Mouse (Mus musculus) small intestine, adult 2 months (tissue): ENCODE results near the gene Tmprss13. TPM values are rescaled to one million over a fixed set of nuclear protein-coding genes. Genes with fewer than 3 reads are reported as not detected.

ENCODE experiments used
- H3K27ac ChIP-seq: fragments of 200-500 bp; 2 replicates; pipeline ENCODE4 v1.5.1; 2012; ENCODE audit warnings: low read depth, low read length, control low read depth, inconsistent platforms; ENCODE audit not compliant: insufficient read depth
- H3K27me3 ChIP-seq: fragments of 200-500 bp; 2 replicates; pipeline ENCODE4 v1.6.1; 2012; ENCODE audit warnings: mild to moderate bottlenecking, moderate library complexity, low read length, inconsistent platforms; ENCODE audit not compliant: control insufficient read depth, insufficient read depth
- H3K36me3 ChIP-seq: fragments of 200-500 bp; 2 replicates; pipeline ENCODE4 v1.6.1; 2012; ENCODE audit warnings: mild to moderate bottlenecking, low read length, control low read depth, inconsistent platforms; ENCODE audit not compliant: control insufficient read depth, insufficient read depth
- H3K4me1 ChIP-seq: fragments of 200-500 bp; 2 replicates; pipeline ENCODE4 v1.6.1; 2012; ENCODE audit warnings: low read length, inconsistent platforms, mixed read lengths; ENCODE audit not compliant: control insufficient read depth, insufficient read depth, insufficient read length
- H3K4me3 ChIP-seq: fragments of 200-500 bp; 2 replicates; pipeline ENCODE4 v1.5.1; 2012; ENCODE audit warnings: low read depth, mild to moderate bottlenecking, control low read depth, inconsistent platforms, low read length, moderate library complexity
- CTCF ChIP-seq: fragments of 200-500 bp; IDR thresholded peaks from 2 replicates; pipeline ENCODE4 v1.5.1; 2012; ENCODE audit warnings: low read depth, mild to moderate bottlenecking, control low read depth, inconsistent platforms, low read length, moderate library complexity, mixed read lengths; ENCODE audit not compliant: insufficient replicate concordance, insufficient read length; ENCODE audit errors: extremely low read depth
- POLR2A ChIP-seq: fragments of 200-500 bp; IDR thresholded peaks from 2 replicates; pipeline ENCODE4 v1.6.1; 2012; ENCODE audit warnings: low read depth, mild to moderate bottlenecking, control low read depth, inconsistent platforms, low read length, moderate library complexity
- WGBS: fragments of 180-500 bp; shearing (Covaris S2); methylation state at CpG from one replicate; pipeline ENCODE4 v1.1.7; 2018; 5-methylcytosine and 5-hydroxymethylcytosine counted together
- polyA plus RNA-seq: library from polyadenylated mRNA; depleted of rRNA; stranded (reverse); fragments of >200 nt; gene quantifications from 2 replicates; pipeline ENCODE4 v1.2.3, GENCODE M21; 2012

Gene Tmprss13
- polyA plus RNA-seq, 1 experiment, result 0.04 TPM

DNA sequence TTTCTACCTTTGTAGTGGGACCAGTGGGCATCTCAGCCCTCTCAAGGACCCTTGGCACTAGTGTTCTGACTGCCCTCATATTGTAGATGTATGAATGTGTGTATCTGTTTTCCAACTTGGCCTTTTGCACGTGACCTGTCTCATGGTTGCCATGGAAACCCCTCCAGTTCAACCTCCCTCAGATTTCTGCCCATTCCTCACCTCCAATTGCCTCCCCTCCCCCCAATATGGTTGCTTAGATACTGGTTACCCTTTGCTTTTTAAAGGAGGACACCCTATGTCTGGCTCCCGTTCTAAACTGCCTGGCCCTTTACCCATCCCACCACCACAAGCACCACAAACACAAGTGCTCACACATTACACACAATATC lies 52.4 kb downstream of the Tmprss13 start:
- no peak overlapping the region for H3K4me3 ChIP-seq
- 58% methylated on average over 2 of the region's 2 CpGs for WGBS

DNA sequence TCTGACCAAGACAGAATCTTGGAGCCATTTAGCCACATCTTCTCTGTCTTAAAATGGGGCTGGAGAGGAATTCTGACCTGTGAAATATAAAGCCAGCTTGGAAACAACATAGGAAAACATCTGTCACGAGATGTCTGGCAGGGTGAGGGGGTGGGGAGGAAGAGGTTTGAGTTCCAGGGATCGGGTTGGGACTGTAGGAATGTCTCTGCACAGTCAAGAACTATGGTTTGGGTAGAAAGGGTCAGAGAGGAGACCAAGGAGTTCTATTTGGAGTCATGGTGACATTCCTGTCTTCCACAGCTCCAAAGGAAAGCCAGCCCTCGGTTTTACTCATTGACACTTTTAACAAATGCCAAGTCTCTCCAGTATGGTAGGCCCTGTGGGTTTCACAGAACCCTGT lies 55.0 kb downstream of the Tmprss13 start:
- Histone ChIP-seq H3K27ac (no peak overlapping the region), H3K36me3 (no peaks in the 10 kb centered on the region), H3K4me1 (no peaks in the 10 kb centered on the region), H3K27me3 (peaks cover 10% of the 10 kb centered on the region), H3K4me3 (no peak overlapping the region)
- TF ChIP-seq CTCF (no peak), POLR2A (no peak)
- WGBS, result 64% methylated on average over 3 of the region's 3 CpGs

More for the DNA sequence above, 52.4 kb downstream of the Tmprss13 start:
- Histone ChIP-seq H3K4me1 (no peaks in the 10 kb centered on the region), H3K27me3 (peaks cover 10% of the 10 kb centered on the region), H3K27ac (no peak overlapping the region), H3K36me3 (no peaks in the 10 kb centered on the region)
- TF ChIP-seq CTCF, result no peak
- no peak for TF ChIP-seq POLR2A

DNA sequence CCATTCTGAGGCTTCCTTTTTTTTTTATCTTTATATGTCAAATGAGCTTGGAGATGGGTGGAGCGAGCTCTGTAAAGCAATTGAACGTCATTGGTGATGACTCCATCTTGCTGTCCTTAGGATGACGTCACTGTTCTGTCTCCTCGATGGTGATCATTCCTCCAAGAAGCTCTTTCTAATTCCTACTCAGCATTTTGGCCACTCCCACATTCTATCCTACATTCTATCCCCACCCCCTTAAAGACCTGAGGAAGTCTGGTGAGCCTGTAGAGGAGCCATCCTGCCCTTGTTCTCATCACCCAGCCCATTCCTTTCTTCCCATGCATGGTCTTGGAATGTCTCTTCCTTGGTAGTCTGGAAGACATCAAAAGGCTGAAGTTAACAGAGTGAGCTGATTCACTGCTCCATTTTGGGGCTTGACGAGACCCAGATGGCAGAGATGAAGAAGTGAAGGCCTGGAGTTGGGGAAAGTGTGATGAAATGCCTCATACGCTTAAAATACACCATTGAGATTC lies 56.1 kb downstream of the Tmprss13 start:
- TF ChIP-seq POLR2A (no peak), CTCF (no peak)
- no peak overlapping the region for H3K4me3 ChIP-seq
- H3K27ac ChIP-seq, result no peak overlapping the region
- H3K36me3 ChIP-seq, result no peaks in the 10 kb centered on the region
- H3K27me3 ChIP-seq, result peaks cover 8% of the 10 kb centered on the region
- WGBS, result 86% methylated on average over 6 of the region's 6 CpGs
- no peaks in the 10 kb centered on the region for H3K4me1 ChIP-seq

DNA sequence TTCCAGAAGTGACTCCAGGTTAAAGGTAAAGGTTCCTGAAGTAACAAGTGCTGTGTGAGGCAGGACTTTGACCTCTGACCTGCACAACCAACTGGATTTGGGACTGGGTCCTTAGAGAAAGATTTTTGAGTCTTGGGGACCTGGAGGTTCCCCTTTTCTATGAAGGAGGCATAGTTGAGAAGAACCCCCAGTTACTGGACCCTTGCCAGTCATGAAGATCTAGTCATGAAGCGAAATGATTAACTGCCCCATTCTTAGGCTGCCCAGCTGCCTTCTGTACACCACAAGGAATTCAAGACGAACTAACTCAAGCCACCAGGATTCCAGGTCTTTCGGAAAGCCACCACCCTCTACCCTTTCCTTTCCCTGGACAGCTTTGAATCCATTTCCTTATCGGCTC lies 57.5 kb downstream of the Tmprss13 start:
- Histone ChIP-seq H3K4me1 (no peaks in the 10 kb centered on the region), H3K27me3 (no peaks in the 10 kb centered on the region), H3K36me3 (no peaks in the 10 kb centered on the region), H3K27ac (no peak overlapping the region), H3K4me3 (no peak overlapping the region)
- no peak for TF ChIP-seq CTCF
- 35% methylated on average over 4 of the region's 4 CpGs for WGBS

DNA sequence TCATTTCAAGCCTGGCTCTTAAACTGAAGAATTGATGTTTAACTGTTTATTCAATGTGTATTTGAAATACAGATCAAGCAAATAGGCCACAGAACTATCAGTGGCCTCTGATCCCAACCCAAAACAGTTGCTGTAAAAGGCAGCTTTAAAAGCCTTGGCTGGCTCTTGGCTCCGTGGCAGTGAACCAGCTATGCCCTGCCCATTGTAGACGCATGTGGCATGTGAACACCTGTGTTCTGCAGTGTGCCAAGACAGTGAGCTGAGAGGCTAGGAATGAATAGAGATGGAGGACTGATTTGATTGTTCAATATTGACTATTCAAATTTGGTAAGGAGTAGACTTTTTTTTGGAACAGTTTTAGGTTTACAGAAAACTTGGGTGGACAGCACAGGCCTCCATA lies 58.0 kb downstream of the Tmprss13 start:
- WGBS, result 24% methylated on average over 2 of the region's 2 CpGs
- H3K4me3 ChIP-seq, result no peak overlapping the region
- no peaks in the 10 kb centered on the region for H3K36me3 ChIP-seq
- no peak overlapping the region for H3K27ac ChIP-seq
- TF ChIP-seq CTCF, result no peak
- TF ChIP-seq POLR2A, result no peak
- no peaks in the 10 kb centered on the region for H3K4me1 ChIP-seq
- H3K27me3 ChIP-seq, result no peaks in the 10 kb centered on the region

DNA sequence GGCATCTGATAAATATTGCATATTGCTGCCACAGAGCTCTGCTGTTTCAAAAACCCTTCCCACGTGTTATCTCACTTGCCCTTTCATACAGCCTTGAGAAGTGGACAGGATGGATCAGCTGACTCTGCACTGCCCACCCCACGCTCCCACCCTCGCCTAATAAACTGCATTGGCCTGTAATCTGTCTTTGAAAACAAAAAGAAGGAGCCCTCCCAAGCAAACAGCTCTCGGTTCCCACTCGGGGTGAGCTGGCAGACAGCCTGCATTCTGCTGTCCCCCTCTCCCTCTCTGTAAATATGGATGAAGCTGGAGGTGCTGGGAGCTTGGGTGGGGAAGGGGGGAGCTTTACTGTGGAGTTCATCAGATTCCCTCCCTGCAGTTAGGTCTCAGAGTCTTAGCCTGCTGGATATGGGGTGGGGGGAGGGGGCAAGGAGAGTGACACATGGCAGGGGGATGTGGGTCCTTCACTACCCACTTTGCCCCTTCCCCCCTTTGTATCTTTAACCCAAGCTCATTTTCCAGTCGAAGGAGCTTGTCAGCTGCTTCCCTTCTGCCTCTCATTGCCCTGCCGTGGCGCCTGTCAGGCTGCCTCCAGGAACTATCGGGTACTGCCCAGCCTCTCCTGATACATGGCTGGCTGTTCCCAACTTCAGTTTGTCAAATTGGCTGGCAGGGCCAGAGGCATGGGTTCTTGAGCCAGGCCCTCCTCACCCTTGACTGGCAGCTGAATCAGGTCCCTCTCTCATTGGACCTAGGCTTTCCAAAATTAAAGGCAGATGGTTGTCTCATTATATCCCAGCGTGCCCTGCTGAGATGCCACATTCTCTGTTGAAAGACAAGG lies 61.7 kb downstream of the Tmprss13 start:
- no peaks in the 10 kb centered on the region for H3K27me3 ChIP-seq
- 55% methylated on average over 10 of the region's 10 CpGs for WGBS
- H3K4me3 ChIP-seq, result no peak overlapping the region
- H3K27ac ChIP-seq, result no peak overlapping the region
- H3K4me1 ChIP-seq, result no peaks in the 10 kb centered on the region
- H3K36me3 ChIP-seq, result no peaks in the 10 kb centered on the region
- TF ChIP-seq CTCF (no peak), POLR2A (no peak)

DNA sequence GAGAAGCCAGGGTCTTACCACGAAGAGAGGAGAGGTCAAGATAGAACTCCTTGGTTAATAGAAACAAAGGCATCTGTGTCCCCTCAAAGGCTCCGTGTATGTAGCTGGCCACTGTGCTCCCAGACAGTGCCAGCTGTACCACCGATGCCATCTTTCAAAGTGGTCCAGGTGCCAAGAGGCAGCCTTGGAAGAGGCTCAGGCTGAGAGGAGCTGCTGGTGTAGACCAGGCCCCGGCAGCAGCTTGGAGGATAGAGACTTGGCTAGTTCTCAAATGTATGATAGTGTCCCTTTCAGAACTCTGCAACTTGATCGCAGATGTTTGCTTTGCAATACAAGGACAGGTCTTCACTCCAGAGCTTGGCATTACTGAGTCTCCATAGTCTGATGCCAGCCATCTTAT lies 63.4 kb downstream of the Tmprss13 start:
- H3K36me3 ChIP-seq, result no peaks in the 10 kb centered on the region
- 60% methylated on average over 5 of the region's 5 CpGs for WGBS

More for the DNA sequence above, 63.4 kb downstream of the Tmprss13 start:
- Histone ChIP-seq H3K27ac (no peak overlapping the region), H3K4me1 (no peaks in the 10 kb centered on the region), H3K4me3 (no peak overlapping the region), H3K27me3 (no peaks in the 10 kb centered on the region)
- TF ChIP-seq POLR2A (no peak), CTCF (no peak)
